Mouse (Mus musculus) erythroid progenitor cell, adult 5-6 weeks (primary cell): ENCODE data around the gene Pxmp4. TPM values are rescaled to one million over a fixed set of nuclear protein-coding genes. Genes with fewer than 3 reads are reported as not detected.

Source experiments
- ATAC-seq: replicated peaks from 2 replicates; pipeline ENCODE4 v1.8.0; 2016; ENCODE audit warnings: moderate number of reproducible peaks, mild to moderate bottlenecking, moderate TSS enrichment, inconsistent platforms; ENCODE audit not compliant: poor library complexity, low FRiP score, severe bottlenecking
- total RNA-seq, 2 experiments: library from RNA; stranded (forward) in 1 of 2; stranded (reverse) in 1 of 2; fragments of 150-400 nt in 1 of 2; fragments of 186-747, 209-891 nt in 1 of 2; gene quantifications; 2 replicates each; pipeline versions ENCODE4 v1.2.3 to v1.2.4; 2015 to 2017; ENCODE audit warnings: low replicate concordance in 2 of 2

Pxmp4 gene
- total RNA-seq, 2 experiments from 2014 or later: 15.5 to 17.0 TPM

DNA sequence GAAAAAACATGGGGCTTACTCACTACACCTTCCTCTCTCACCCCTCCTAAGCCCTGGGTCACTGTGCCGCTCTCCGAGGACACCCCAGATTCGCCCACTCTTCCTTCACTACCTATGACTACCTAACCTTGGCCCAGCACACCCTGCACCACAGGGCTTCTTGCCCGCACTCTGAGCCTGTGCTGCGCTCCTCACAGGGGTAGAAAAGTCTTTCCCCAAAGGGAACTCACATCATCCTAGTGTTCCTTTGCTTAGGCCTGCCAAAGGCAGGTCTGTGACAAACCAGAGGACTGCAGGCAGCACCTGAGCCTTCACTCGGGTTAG is 25.8 kb downstream of the Pxmp4 start:
- no peak for ATAC-seq

DNA sequence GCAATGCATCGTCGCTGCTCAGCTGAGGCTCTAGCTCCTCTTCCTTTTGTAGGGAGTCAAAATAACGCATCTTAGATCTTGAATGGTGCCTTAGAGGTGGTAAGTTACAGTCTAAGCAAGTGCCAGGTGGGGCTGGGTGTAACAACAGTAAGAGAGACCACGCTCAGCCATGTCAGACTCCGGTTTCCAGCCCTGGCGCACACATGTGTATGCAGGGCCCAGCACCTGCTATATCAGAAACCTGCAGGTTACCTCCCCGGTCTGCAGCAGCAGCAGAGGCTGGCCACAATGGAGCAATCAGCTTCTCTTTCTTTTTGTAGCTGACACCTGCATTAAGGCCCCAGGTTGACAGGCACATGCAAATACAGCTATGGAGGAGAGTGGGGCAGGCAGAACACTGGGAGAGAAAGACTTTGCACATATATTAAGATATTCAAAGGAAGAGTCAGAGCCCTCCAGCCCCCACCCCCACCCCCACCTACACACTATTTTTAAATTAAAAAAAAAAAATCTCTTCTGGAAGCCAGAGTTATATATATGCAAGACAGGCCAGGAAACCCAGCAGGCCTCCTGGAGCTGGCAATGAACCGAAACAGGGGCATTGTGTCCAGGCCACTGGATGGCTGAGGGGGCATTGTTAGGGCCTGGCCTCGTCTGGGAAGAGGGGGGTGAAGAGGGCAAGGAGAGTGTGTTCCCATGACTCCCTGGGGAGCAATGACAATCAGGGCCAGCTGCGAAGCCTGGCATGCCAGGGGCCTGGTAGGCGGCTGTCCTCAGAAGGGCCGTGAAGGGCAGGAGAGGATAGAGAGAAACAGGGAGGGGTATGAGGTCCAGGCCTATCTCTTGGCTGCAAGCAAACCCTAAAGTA is 26.4 kb downstream of the Pxmp4 start:
- no peak for ATAC-seq

DNA sequence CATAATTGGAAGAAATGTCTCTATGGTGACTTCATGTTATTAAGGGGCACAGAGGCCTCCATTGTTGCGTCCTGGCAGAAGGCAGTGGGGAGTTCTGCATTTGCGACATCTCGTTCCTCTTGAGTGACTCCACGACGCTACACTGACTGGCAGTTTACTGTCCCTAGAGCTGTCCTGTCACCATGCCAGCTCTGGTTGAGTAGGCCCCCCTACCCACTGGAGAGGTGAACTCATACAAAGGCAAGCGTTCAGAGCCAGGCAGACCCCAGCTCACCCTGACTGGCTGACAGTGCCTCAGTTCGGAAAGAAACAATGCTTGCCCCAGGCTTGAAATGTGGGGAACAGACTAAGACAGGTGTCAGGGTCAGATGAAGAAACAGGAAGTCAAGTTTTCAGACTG is 29.2 kb downstream of the Pxmp4 start:
- ATAC-seq: no peak

DNA sequence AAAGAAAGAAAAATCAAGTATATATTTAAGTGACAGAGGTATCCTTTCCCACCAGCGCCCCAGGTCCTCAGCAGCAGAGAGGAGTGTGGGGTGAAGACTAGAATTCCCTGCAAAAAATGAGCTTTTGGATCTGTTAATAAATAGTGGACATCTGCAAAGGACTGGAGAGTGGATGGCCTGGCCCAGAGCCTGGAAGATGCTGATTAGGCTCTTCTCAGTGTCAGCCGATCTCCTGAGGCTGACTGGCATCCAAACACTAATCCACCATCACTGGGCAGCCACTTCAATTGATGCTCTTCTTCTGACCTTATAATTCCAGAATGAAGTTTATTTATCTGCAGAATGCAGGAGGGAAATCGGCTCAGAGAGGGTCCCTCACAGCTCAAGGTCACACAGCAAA is 30.5 kb downstream of the Pxmp4 start:
- ATAC-seq: no peak

DNA sequence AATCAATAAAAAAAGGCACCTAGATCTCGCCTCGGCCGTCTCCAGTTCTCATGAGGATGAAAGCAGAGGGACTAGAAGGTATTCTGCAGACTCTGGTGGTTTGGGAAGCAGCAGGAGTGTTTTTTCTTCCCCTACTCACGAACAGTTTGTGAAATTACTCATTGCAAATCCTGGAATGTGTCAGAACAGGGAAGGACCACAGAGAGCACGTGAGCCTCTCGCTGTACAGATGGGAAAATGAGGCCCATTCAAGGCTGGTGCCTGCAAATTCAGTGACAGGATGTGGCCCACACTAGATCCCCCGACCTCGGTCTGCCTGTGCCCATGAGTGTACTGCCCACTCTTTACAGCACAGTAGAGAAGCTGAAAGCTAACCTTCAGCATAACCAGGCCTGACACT is 31.5 kb downstream of the Pxmp4 start:
- no peak for ATAC-seq

DNA sequence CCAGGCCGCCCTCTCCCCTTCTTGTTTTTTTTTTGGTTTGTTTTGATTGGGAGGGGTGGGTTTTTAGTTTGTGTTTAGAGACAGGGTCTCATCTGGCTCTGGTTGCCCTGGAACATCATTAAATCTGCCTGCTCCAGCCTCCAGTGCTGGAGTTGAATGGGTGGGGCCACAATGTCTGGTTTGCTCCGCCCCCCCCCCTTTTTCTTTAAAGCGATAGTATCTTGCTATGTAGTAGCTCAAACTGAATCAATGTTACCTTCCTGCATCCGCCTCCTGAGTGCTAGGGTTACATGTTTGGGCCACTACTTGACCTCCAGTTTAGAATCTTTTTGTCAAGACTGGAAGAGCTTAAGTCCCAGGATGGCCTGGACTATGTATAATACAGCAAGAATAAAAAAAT is 32.2 kb downstream of the Pxmp4 start:
- no peak for ATAC-seq

DNA sequence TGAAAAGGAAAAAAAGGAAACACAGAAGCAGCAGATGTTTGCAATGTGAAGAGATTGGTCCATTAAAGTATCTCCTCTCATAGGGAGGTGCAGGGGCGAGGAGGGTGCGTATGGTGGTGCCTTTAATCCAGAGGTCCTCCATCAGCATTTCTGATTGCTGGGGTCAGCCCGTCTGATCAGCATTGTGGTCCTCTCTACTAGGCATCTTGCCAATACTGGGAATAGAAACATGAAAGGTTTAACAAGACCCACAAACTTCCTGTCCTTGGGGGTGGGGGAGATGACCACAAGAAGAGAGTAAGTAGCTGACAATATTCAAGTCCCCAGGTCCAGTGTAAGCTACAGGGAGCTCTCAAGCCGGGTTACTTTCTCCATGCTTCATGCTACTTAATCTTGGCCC is 32.8 kb downstream of the Pxmp4 start:
- no peak for ATAC-seq

DNA sequence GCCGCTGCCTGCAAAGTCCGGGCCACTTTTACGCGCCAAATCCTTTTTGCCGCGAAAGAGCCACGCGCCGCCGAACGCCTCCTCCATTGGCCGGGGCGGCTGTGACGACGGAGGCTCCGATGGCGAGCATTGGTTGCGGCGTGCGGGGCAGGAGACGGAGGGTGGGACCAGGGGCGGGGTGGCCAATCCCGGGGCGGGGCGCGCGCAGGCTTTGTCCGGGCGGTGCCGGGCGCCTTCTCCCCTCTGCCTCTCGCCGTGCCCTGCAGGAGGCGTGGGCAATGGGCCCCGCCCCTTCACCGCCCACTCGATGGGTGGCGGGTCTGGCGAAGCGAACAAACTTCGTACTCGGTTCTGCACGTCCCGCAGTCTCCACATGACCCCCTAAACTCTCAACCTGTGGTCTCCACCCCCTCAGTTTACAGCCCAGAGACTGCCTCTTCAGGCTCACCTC is 33.6 kb downstream of the Pxmp4 start, which contains the start of gene E2f1:
TSS of gene E2f1 (minus strand) at position 57 of the 451 bp plus-strand sequence.
- ATAC-seq: peak; percentile 88

DNA sequence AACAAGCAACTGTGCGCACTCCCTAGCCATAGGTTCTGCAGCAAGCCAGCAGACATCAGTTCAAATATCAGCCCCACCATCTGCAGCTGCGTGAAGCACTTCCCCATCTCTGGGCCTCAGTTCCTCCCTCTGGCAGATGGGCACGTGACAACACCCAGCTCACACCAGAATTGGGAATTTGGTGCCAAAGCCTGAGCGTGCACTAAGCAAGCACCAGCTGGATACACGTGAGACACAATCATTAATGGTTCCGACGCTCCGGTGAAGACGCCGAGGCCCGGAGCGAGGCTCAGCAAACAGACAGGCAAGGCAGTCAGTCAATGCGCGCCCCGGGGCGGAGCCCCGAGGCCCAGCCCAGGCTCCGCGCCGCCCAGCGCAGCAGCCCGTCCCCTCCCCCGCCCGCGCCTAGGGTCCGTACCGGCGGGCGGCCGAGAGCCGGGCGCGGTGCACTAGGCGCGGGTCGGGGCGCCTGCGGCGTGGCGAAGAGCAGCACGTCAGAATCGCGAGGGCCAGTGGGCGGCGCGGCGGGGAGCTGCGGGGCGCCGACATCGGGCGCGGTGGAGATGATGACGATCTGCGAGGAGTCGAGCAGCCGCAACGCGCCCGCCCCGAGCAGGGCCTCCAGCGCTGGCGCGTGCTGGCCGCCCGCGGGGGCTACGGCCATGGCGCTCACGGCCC is 34.3 kb downstream of the Pxmp4 start:
- ATAC-seq: peak; percentile 69

DNA sequence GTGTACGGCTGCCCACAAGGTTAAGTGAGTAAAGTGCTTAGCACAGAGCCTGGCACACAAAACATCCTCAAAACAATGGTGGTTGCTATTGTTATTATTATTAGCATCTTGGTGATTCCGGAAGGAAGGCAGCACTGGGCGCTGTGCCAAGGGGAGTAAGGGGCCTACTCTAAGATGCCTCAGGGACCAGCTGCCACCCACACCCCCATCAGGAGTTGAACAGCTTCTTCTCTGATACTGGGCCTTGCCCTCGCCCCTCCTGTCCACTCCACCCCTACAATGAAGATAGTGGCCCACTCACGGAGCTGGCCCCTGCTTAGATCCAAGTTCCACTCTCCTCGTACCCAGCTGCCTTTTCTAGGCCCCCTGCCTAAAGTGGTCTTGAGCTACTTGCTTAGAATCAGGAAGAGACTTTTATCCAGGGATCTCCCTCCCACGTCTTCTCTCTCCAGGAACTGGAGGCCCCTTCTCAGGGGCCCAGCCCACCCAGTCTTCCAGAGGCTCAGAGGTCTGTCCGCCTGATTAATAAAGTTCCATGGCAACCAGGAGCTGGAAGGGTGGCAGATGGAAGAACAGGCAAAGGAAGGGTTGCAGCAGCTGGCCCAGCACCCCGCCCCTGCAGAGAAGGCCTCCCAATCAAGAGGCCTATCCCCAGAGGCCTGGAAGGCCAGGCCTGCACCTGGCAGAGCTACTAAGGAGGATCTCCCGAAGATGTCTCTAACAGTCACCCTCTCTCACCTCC is 35.0 kb downstream of the Pxmp4 start:
- peak; percentile 51 for ATAC-seq

DNA sequence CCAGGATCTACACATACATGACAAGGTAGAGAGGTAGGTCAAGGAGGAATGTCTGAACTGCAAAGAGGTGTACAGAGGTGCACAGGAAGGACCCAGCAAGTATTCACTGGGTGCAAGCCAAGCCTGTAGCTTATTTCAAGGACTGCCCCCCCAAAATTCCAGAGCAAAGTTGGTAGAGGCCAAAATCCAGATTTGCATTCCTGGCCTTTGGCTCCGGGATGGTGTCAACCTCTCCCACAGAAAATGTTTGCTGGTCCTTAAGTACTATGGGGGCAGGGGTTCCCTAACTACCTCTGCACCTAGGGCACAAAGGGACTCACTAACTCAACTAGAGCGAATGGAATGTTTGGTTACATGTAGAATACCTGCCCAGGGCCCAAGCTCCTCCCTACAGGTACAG is 35.7 kb downstream of the Pxmp4 start:
- no peak for ATAC-seq

DNA sequence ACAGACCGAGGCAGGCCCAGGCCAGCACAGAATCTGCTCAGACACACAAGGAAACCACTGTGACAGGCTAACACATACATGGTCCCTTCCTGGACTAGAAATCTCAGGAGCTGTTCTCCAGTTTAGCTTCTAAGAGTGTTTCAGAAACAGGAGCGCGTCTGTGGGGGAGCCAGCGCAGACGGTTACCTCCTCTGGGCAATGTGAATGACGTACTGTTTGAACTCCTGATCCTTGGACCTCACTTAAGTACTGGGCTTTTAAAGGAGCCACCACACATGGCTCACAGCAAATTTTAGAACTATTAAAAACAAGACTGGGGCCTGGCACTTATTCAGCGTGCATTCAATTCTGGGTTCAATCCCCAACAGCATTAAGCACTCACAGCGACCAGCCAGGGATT is 36.9 kb downstream of the Pxmp4 start:
- ATAC-seq: no peak

DNA sequence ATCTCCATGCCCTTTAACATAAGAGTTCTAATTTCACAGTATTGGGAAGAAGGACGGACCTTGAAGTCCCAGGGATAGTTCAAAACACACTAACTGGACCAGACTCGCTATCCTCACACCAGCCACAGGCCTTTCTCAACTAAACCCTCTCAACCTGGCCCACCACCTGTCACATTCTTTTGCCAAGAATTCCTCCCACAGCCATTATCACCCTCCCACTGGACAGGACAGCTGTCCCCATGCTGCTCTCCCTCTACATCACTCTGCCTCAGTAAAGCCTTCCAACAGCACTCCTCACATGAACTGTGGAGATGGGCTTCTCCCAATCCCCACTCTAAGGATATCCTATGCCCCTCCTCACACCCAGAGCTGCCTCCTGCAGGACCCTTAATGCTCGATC is 37.9 kb downstream of the Pxmp4 start:
- no peak for ATAC-seq

DNA sequence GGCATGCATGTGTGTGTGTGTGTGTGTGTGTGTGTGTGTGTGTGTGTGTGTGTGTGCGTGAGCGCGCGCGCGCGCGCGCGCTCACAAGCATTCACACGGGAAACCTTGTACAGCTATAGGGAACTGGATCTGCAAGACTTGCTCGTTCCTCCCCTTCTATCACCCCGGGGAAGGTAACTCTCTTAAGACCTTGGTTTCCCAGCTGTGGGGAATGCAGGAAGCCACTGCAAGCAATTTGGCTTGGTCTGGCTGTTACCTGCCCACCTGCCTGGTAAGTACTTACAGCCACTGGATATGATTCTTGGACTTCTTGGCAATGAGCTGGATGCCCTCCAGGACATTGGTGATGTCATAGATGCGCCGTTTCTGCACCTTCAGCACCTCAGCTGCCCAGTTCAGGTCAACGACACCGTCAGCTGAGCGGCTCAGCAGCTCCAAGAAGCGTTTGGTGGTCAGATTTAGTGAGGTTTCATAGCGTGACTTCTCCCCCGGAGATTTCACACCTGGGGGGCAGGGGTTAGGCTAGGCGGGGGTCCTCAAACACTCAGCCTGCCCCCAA is 39.8 kb downstream of the Pxmp4 start:
- ATAC-seq: no peak

DNA sequence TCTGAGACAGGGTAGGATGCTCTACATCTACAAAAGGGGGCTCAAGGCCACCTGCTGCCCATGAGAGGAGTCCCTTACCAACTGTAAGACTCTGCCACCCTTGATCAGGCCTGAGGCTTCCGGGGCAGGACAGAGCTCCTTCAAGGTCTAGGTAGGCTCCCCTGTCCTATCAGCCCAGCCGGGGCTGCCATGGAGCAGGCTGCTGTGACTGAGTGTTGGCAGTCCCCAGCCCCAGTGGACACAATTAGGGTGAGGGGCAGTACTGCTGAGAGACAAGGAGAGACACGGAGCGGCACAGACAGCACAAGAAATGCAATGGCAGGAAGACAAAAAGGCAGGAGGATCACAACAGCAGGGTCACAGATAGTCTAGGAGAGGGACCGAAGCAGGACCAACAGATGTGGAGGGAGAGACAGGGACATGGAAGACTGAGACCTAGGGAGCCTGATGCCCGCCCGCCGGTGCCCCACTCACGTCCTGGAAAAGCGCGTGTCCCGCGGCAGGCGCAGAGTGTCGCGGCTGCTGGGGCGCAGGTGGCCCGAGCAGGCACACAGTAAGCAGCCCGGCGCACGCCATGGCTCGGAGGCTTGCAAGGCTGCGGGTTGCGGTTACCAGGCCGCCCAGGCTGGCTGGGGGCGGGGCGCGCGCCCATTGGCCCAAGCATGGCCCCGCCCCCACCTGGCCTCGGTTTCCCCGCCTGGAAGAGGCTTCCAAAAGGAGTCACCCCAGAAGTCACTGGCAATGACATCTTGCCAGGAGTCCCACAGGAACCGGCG is 45.1 kb downstream of the Pxmp4 start, which contains the start of gene Necab3:
TSS of gene Necab3 (minus strand) at position 627 of the 776 bp plus-strand sequence.
- peak; percentile 48; the same call in 1 of the 2 replicates for ATAC-seq

DNA sequence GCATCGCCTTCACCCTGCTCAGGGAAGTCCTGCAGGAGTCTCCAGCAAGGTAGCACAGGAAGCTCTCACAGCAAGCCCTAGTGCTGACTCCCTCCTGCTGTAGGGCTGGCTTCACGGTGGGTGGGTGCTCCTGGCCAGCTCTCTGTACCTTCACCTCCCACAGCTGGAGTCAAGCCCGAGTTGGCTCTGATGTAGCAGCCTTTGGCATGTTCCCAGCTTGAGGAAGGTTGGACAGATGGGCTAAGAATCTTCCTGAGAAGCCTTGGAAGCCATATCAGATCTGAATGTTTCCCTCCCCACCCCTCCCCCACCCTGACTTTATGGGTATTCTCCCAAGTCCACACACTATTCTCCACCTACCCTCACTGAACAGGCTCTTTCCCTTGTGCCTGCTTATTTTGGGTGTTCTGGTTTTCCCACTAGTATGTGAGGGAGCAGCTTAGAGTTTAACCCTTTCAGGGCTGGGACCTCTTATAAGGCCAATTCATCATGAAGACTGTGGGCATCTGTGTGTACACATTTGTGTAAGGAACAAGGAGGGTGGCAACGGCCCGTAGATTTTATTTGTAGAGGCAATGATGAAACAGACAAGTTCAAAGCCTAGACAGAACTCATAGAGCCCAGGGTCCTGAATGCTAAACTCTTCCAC is 46.2 kb downstream of the Pxmp4 start:
- no peak for ATAC-seq

DNA sequence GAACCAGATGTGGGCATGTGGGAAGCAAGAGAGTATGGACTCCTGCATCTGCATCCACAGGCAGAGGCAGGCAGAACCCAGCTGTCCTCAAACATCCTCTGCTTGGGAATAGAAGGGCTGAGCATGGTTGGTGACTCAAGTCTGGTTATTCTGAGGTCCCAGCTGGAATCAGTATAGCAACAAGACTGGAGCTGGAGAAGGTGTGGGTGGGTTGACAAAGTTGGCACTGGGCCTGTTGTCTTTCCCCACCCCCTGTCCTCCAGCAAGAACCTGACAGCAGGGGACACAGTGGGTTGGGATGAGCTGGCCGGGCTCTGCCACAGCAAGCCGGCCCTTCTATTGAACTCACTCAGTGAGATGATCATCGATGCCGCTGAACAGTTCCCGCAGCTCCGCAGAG is 48.3 kb downstream of the Pxmp4 start:
- no peak for ATAC-seq

DNA sequence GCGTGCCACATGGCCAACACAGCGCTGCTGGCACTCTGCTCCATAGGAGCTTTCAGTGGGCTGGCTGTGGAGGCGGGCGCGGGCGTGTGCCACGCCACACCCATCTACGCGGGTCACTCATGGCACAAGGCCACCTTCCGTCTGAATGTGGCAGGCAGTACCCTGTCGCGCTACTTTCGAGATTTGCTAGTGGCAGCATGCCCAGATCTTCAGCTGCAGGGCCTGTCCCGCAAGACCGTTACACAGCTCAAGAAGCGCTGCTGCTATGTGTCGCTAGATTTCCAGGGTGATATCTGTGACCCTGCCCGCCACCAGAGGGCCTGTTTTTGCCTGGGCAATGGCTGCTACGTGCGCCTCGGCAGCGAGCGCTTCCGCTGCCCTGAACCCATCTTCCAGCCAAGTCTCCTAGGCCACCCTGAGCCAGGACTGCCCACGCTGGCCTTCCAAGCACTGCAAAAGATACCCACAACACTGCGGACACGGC is 51.0 kb downstream of the Pxmp4 start:
- peak; percentile 55 for ATAC-seq

DNA sequence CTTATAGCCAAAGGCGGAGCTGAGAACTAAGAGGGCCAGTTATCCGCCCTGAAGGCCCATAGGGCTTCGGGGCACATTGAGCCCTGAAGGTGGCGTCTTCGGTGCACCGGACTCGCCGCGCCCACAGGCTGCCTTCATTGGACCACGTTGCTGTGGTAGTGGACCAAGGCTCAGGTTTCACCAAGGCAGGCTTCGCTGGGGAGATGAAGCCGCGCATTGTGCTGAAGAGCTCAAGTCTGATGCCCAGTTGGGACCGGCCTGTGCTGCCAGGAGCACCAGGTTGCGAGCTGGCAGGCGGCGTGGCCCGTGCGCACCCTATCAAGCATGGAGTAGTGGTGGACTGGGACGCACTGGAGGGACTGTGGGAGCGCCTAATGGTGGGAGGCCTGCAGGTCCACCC is 51.6 kb downstream of the Pxmp4 start:
- no peak for ATAC-seq
